Mouse (Mus musculus): ENCODE data around the gene Tmem210. TPM values are rescaled to one million over a fixed set of nuclear protein-coding genes. Genes with fewer than 3 reads are reported as not detected.

Gene Tmem210
- polyA plus RNA-seq, 1 experiment from 2014 or later: not detected

DNA sequence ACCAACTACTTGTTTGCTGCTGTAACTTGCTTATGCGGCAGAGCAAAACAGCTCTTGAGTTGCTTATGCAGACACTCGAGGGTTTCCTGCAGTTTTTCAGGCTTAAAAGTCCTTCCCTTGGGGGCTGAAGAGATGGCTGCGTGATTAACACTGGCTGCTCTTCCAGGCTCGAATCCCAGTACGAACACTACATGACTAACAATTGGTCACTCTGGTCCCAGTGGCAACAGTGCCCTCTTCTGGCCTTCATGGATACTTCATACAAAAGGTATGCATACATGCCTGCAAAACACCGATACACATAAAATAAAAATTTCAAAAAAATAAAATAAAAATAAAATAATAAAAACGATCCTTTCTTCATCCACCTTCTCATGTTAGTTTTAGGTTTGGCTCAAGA is 40.5 kb downstream of the Tmem210 start:
- ATAC-seq (ENCODE audit: insufficient read depth, low FRiP score, low read depth): no peak
- Histone ChIP-seq H3K4me1 (peaks cover 4% of the 10 kb centered on the region; the same call in 1 of the 2 replicates), H3K9ac (no peak overlapping the region), H3K9me3 (no peaks in the 10 kb centered on the region), H3K27me3 (replicated peaks) (no peaks in the 10 kb centered on the region), H3K36me3 (no peaks in the 10 kb centered on the region), H3K27ac (no peak overlapping the region), H3K4me3 (replicated peaks) (no peak overlapping the region), H3K4me2 (no peak overlapping the region)
- 40% methylated on average over 7 of the region's 7 CpGs for WGBS

DNA sequence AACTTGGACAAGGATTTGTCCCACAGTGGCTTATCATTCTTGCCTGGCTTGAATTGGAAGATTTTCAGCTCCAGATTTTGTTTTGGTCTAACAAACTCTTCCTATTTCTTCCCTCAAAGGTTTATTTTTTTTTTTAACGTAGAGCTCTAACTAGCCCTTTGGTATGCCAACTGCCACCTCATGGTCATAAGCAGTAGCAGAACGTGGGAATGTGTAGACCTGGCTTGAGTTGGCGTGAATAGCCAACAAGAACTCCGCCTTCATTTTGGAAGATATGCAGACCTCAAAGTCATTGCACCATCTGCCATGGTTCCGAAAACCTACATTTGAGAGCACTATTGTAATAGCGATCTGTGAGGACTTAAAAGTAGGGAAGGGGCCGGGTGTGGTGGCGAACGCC is 43.5 kb downstream of the Tmem210 start:
- Histone ChIP-seq H3K4me2 (peak overlapping the region; percentile 61), H3K36me3 (peaks cover 22% of the 10 kb centered on the region), H3K9me3 (no peaks in the 10 kb centered on the region), H3K9ac (no peak overlapping the region), H3K27ac (no peak overlapping the region), H3K4me1 (peaks cover 12% of the 10 kb centered on the region; the same call in 1 of the 2 replicates), H3K4me3 (replicated peaks) (peak overlapping the region; percentile 73), H3K27me3 (replicated peaks) (no peaks in the 10 kb centered on the region)
- 55% methylated on average over 9 of the region's 9 CpGs for WGBS
- no peak for ATAC-seq (ENCODE audit: insufficient read depth, low FRiP score, low read depth)

DNA sequence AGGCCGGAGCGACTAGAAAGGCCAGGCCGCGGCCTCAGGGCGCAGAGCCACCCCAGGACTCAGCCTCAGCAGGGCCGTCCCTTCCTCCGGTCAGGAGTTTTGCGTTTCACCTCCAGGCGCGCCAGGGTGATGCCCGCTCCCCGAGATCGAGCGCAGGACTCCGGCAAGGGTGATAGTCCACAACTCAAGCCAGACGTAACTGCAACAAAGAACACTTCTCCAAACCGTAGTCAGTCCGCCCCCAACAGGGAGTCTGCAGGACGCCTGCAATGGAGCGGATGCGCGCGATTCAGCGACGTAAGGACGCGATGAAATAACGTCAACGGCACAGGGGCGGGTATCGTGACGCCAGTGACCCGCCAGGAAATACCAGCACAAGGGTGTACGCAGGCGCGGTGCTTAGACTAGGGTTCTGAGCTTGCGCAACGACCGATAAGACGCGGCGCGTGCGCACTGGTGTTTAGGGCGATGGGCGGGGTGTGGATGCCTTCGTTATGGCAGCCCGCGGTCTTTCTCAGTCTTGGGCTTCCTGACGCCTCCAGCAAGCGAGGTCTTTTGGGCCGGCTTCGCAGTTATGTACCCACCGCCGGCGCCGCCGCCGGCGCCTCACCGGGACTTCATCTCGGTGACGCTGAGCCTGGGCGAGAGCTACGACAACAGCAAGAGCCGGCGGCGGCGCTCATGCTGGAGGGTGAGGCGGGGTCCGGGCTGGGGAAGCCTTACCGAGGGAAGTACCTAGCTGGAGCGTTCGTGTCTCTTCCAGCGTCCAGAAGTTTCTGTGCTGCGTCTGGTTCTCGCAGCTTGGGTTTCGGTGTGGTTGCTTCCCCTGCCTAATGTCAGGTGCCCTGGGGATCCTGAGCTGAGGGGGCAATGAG is 44.6 kb downstream of the Tmem210 start, which contains the start of gene Man1b1:
Man1b1 (plus strand) TSS at position 53 of the 875 bp plus-strand sequence.
- H3K4me1 ChIP-seq: peaks cover 12% of the 10 kb centered on the region; the same call in 1 of the 2 replicates
- peak within 1 kb of the TSS; percentile 73 for H3K4me3 ChIP-seq (replicated peaks)
- H3K27me3 ChIP-seq (replicated peaks): no peaks in the 10 kb centered on the region
- peak within 1 kb of the TSS; percentile 68 for H3K9ac ChIP-seq
- peak; percentile 97 for ATAC-seq (ENCODE audit: insufficient read depth, low FRiP score, low read depth)
- H3K9me3 ChIP-seq: no peaks in the 10 kb centered on the region
- peak within 1 kb of the TSS; percentile 69 for H3K4me2 ChIP-seq
- peaks cover 33% of the 10 kb centered on the region for H3K36me3 ChIP-seq
- peak within 1 kb of the TSS; percentile 82 for H3K27ac ChIP-seq
- WGBS: under 1% methylated on average over 78 of the region's 78 CpGs

DNA sequence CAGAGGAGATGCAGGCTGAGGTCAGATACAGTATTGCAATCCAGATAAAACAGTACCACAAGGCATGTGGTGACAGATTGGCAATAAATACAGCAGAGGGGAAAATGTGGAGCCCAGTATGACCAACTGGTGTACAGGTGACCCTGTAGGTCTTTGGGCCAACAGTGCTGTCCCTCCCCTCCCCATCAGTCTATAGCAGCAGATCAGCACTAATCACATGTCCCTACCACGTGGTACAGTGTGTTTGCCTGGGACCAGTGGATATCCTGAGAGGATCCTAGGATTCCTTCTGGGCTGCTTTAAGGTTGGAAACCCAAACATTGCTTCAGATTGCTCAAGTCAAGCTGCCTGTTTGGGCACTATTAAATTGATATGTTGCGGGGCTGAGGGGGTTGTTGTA is 45.6 kb downstream of the Tmem210 start:
- Histone ChIP-seq H3K4me2 (peak overlapping the region; percentile 69), H3K4me3 (replicated peaks) (peak overlapping the region; percentile 73), H3K9ac (peak overlapping the region; percentile 62; the same call in 1 of the 2 replicates), H3K27me3 (replicated peaks) (no peaks in the 10 kb centered on the region), H3K27ac (no peak overlapping the region), H3K36me3 (peaks cover 40% of the 10 kb centered on the region), H3K4me1 (peaks cover 12% of the 10 kb centered on the region; the same call in 1 of the 2 replicates), H3K9me3 (no peaks in the 10 kb centered on the region)
- WGBS: 74% methylated on average over 2 of the region's 2 CpGs
- ATAC-seq (ENCODE audit: insufficient read depth, low FRiP score, low read depth): no peak

DNA sequence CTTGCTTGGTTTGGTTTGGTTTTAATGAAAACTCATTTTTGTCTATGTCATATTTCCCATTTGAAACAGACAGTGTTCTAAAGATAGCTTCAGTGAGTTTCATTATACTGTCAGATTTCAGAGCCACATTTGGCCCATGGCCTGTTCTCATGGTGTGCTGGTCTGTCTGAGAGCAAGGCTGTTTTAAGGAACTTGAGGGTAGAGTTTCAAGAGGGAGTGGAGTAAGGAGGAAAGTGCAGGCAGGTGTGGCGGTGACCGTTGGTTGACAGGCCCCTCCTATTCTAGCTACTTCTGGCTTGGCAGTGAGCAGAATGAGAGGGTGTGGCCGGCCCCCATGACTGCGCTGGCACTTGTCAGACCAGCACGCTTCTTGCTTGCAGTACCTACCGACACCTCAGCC is 50.4 kb downstream of the Tmem210 start:
- Histone ChIP-seq H3K9me3 (no peaks in the 10 kb centered on the region), H3K4me3 (replicated peaks) (no peak overlapping the region), H3K4me2 (no peak overlapping the region), H3K27me3 (replicated peaks) (no peaks in the 10 kb centered on the region), H3K9ac (no peak overlapping the region), H3K27ac (no peak overlapping the region), H3K4me1 (peaks cover 9% of the 10 kb centered on the region; the same call in 1 of the 2 replicates), H3K36me3 (peaks cover 66% of the 10 kb centered on the region)
- no peak for ATAC-seq (ENCODE audit: insufficient read depth, low FRiP score, low read depth)
- 90% methylated on average over 6 of the region's 6 CpGs for WGBS

Other genes starting within 250 kb of the Tmem210 start
- 59.8 and 63.7 TPM in 2 replicates for gene Nsmf, start 233.8 kb upstream of the Tmem210 start, polyA plus RNA-seq (2015; fragmentation: Nextera tagmentation; extraction: Ambion mirVana)
- gene Entpd8, start 207.8 kb upstream of the Tmem210 start, polyA plus RNA-seq (2015; fragmentation: Nextera tagmentation; extraction: Ambion mirVana): 2.5 and 2.8 TPM in 2 replicates
- 11.4 and 16.1 TPM in 2 replicates for gene Noxa1, start 193.0 kb upstream of the Tmem210 start, polyA plus RNA-seq (2015; fragmentation: Nextera tagmentation; extraction: Ambion mirVana)
- gene Nrarp, start 107.4 kb upstream of the Tmem210 start, polyA plus RNA-seq (2015; fragmentation: Nextera tagmentation; extraction: Ambion mirVana): 16.9 and 17.1 TPM in 2 replicates
- 15.5 and 17.2 TPM in 2 replicates for gene Tor4a, start 91.3 kb upstream of the Tmem210 start, polyA plus RNA-seq (2015; fragmentation: Nextera tagmentation; extraction: Ambion mirVana)
- 105 and 106 TPM in 2 replicates for gene Nelfb, start 76.7 kb upstream of the Tmem210 start, polyA plus RNA-seq (2015; fragmentation: Nextera tagmentation; extraction: Ambion mirVana)
- gene Stpg3, start 73.5 kb upstream of the Tmem210 start, polyA plus RNA-seq (2015; fragmentation: Nextera tagmentation; extraction: Ambion mirVana): 0.18 TPM in 1 of 2 replicates, not detected in the other
- gene Fam166a, start 69.4 kb upstream of the Tmem210 start, polyA plus RNA-seq (2015; fragmentation: Nextera tagmentation; extraction: Ambion mirVana): 0.92 and 1.5 TPM in 2 replicates
- 607 and 620 TPM in 2 replicates for gene Tubb4b, start 63.4 kb upstream of the Tmem210 start, polyA plus RNA-seq (2015; fragmentation: Nextera tagmentation; extraction: Ambion mirVana)
- 0.65 and 0.86 TPM in 2 replicates for gene Slc34a3, start 53.8 kb upstream of the Tmem210 start, polyA plus RNA-seq (2015; fragmentation: Nextera tagmentation; extraction: Ambion mirVana)
- gene Rnf224, start 51.4 kb upstream of the Tmem210 start, polyA plus RNA-seq (2015; fragmentation: Nextera tagmentation; extraction: Ambion mirVana): 0.10 and 0.13 TPM in 2 replicates
- 13.7 and 13.8 TPM in 2 replicates for gene Rnf208, start 45.9 kb upstream of the Tmem210 start, polyA plus RNA-seq (2015; fragmentation: Nextera tagmentation; extraction: Ambion mirVana)
- gene Cysrt1, start 45.7 kb upstream of the Tmem210 start, polyA plus RNA-seq (2015; fragmentation: Nextera tagmentation; extraction: Ambion mirVana): 7.9 and 22.2 TPM in 2 replicates
- 5.7 and 7.2 TPM in 2 replicates for gene AL732309.1, start 41.3 kb upstream of the Tmem210 start, polyA plus RNA-seq (2015; fragmentation: Nextera tagmentation; extraction: Ambion mirVana)
- 24.4 and 25.1 TPM in 2 replicates for gene Tmem203, start 32.7 kb upstream of the Tmem210 start, polyA plus RNA-seq (2015; fragmentation: Nextera tagmentation; extraction: Ambion mirVana)
- 16.8 and 17.7 TPM in 2 replicates for gene Tprn, start 25.5 kb upstream of the Tmem210 start, polyA plus RNA-seq (2015; fragmentation: Nextera tagmentation; extraction: Ambion mirVana)
- 209 TPM in 2 replicates for gene Ssna1, start 15.7 kb upstream of the Tmem210 start, polyA plus RNA-seq (2015; fragmentation: Nextera tagmentation; extraction: Ambion mirVana)
- 108 and 114 TPM in 2 replicates for gene Anapc2, start 15.7 kb upstream of the Tmem210 start, polyA plus RNA-seq (2015; fragmentation: Nextera tagmentation; extraction: Ambion mirVana)
- 4.4 and 6.9 TPM in 2 replicates for gene Lrrc26, start 1.8 kb downstream of the Tmem210 start, polyA plus RNA-seq (2015; fragmentation: Nextera tagmentation; extraction: Ambion mirVana)
- 1.3 and 1.9 TPM in 2 replicates for gene Grin1, start 31.0 kb downstream of the Tmem210 start, polyA plus RNA-seq (2015; fragmentation: Nextera tagmentation; extraction: Ambion mirVana)
- gene Man1b1, start 44.2 kb downstream of the Tmem210 start, polyA plus RNA-seq (2015; fragmentation: Nextera tagmentation; extraction: Ambion mirVana): 46.4 and 54.6 TPM in 2 replicates
- 21.5 and 22.6 TPM in 2 replicates for gene Dpp7, start 68.2 kb downstream of the Tmem210 start, polyA plus RNA-seq (2015; fragmentation: Nextera tagmentation; extraction: Ambion mirVana)
- gene Uap1l1, start 77.5 kb downstream of the Tmem210 start, polyA plus RNA-seq (2015; fragmentation: Nextera tagmentation; extraction: Ambion mirVana): 41.1 and 46.1 TPM in 2 replicates
- 37.6 and 41.7 TPM in 2 replicates for gene Sapcd2, start 84.2 kb downstream of the Tmem210 start, polyA plus RNA-seq (2015; fragmentation: Nextera tagmentation; extraction: Ambion mirVana)
- 10.1 and 13.0 TPM in 2 replicates for gene Entpd2, start 107.7 kb downstream of the Tmem210 start, polyA plus RNA-seq (2015; fragmentation: Nextera tagmentation; extraction: Ambion mirVana)
- 47.0 and 49.6 TPM in 2 replicates for gene Npdc1, start 111.2 kb downstream of the Tmem210 start, polyA plus RNA-seq (2015; fragmentation: Nextera tagmentation; extraction: Ambion mirVana)
- gene Fut7, start 135.1 kb downstream of the Tmem210 start, polyA plus RNA-seq (2015; fragmentation: Nextera tagmentation; extraction: Ambion mirVana): 0.17 and 0.30 TPM in 2 replicates
- gene Abca2, start 140.6 kb downstream of the Tmem210 start, polyA plus RNA-seq (2015; fragmentation: Nextera tagmentation; extraction: Ambion mirVana): 3.9 and 4.8 TPM in 2 replicates
- gene Clic3, start 168.7 kb downstream of the Tmem210 start, polyA plus RNA-seq (2015; fragmentation: Nextera tagmentation; extraction: Ambion mirVana): 11.9 and 26.5 TPM in 2 replicates
- gene Paxx, start 172.9 kb downstream of the Tmem210 start, polyA plus RNA-seq (2015; fragmentation: Nextera tagmentation; extraction: Ambion mirVana): 35.3 and 37.4 TPM in 2 replicates
- 6.8 and 7.5 TPM in 2 replicates for gene Ptgds, start 181.9 kb downstream of the Tmem210 start, polyA plus RNA-seq (2015; fragmentation: Nextera tagmentation; extraction: Ambion mirVana)
- gene Lcn12, start 205.8 kb downstream of the Tmem210 start, polyA plus RNA-seq (2015; fragmentation: Nextera tagmentation; extraction: Ambion mirVana): not detected in 2 replicates
- gene Fbxw5, start 212.6 kb downstream of the Tmem210 start, polyA plus RNA-seq (2015; fragmentation: Nextera tagmentation; extraction: Ambion mirVana): 64.4 and 71.4 TPM in 2 replicates
- gene C8g, start 213.6 kb downstream of the Tmem210 start, polyA plus RNA-seq (2015; fragmentation: Nextera tagmentation; extraction: Ambion mirVana): 8.3 and 8.6 TPM in 2 replicates

Data from stomach, embryonic 15.5 days (tissue).